Mouse (Mus musculus): ENCODE data around the gene Fgd2. TPM values are rescaled to one million over a fixed set of nuclear protein-coding genes. Genes with fewer than 3 reads are reported as not detected.

Gene Fgd2
- total and polyA plus RNA-seq, 2 experiments: 7.6 to 8.8 TPM

GRCm38 (mm10) chr17:29403179-29403578 lies 42.5 kb downstream of the Fgd2 start:
- H3K4me1 ChIP-seq (ENCODE audit: control insufficient read depth, insufficient read depth, low read length): peaks cover 17% of the 10 kb centered on the region
- no peaks in the 10 kb centered on the region for H3K36me3 ChIP-seq (ENCODE audit: control insufficient read depth, insufficient read depth, low read length)
- no peaks in the 10 kb centered on the region for H3K27me3 ChIP-seq (ENCODE audit: control insufficient read depth, insufficient read depth, low read length)
- no peak for DNase-seq (ENCODE audit: extremely low read depth, low read depth, low spot score)
- H3K27ac ChIP-seq (replicated peaks; ENCODE audit: insufficient read depth, low read depth, low read length): no peak overlapping the region
- no peak for TF ChIP-seq POLR2A (IDR thresholded peaks at IDR 0.05; ENCODE audit: extremely low read depth, insufficient read depth, low read length)
- no peak for TF ChIP-seq CTCF (IDR thresholded peaks at IDR 0.05; ENCODE audit: low read depth, low read length)
- H3K9ac ChIP-seq (ENCODE audit: low read depth, low read length): no peak overlapping the region
- H3K4me3 ChIP-seq (ENCODE audit: insufficient read depth, low read depth, low read length): no peak overlapping the region
- WGBS: 61% methylated on average over 1 of the region's 1 CpGs
- H3K79me2 ChIP-seq (ENCODE audit: control insufficient read depth, insufficient read depth, low read length): no peaks in the 10 kb centered on the region

GRCm38 (mm10) chr17:29405501-29405900 lies 44.8 kb downstream of the Fgd2 start:
- H3K27ac ChIP-seq (replicated peaks; ENCODE audit: insufficient read depth, low read depth, low read length): no peak overlapping the region
- H3K27me3 ChIP-seq (ENCODE audit: control insufficient read depth, insufficient read depth, low read length): no peaks in the 10 kb centered on the region
- no peak for DNase-seq (ENCODE audit: extremely low read depth, low read depth, low spot score)
- H3K79me2 ChIP-seq (ENCODE audit: control insufficient read depth, insufficient read depth, low read length): no peaks in the 10 kb centered on the region
- H3K9ac ChIP-seq (ENCODE audit: low read depth, low read length): no peak overlapping the region
- no peak overlapping the region for H3K4me3 ChIP-seq (ENCODE audit: insufficient read depth, low read depth, low read length)
- 67% methylated on average over 13 of the region's 13 CpGs for WGBS
- H3K4me1 ChIP-seq (ENCODE audit: control insufficient read depth, insufficient read depth, low read length): peaks cover 5% of the 10 kb centered on the region
- no peaks in the 10 kb centered on the region for H3K36me3 ChIP-seq (ENCODE audit: control insufficient read depth, insufficient read depth, low read length)
- TF ChIP-seq CTCF (IDR thresholded peaks at IDR 0.05; ENCODE audit: low read depth, low read length) (no peak), POLR2A (IDR thresholded peaks at IDR 0.05; ENCODE audit: extremely low read depth, insufficient read depth, low read length) (no peak)

- Histone ChIP-seq H3K27me3 (ENCODE audit: control insufficient read depth, insufficient read depth, low read length) (no peaks in the 10 kb centered on the region), H3K4me3 (ENCODE audit: insufficient read depth, low read depth, low read length) (no peak overlapping the region), H3K9ac (ENCODE audit: low read depth, low read length) (no peak overlapping the region), H3K27ac (replicated peaks; ENCODE audit: insufficient read depth, low read depth, low read length) (no peak overlapping the region), H3K79me2 (ENCODE audit: control insufficient read depth, insufficient read depth, low read length) (no peaks in the 10 kb centered on the region), H3K36me3 (ENCODE audit: control insufficient read depth, insufficient read depth, low read length) (no peaks in the 10 kb centered on the region), H3K4me1 (ENCODE audit: control insufficient read depth, insufficient read depth, low read length) (peaks cover 5% of the 10 kb centered on the region)
- TF ChIP-seq CTCF (IDR thresholded peaks at IDR 0.05; ENCODE audit: low read depth, low read length): no peak
- no peak for TF ChIP-seq POLR2A (IDR thresholded peaks at IDR 0.05; ENCODE audit: extremely low read depth, insufficient read depth, low read length)
- DNase-seq (ENCODE audit: extremely low read depth, low read depth, low spot score): no peak
- 91% methylated on average over 6 of the region's 6 CpGs for WGBS
Measured at GRCm38 (mm10) chr17:29406077-29406476, 45.4 kb downstream of the Fgd2 start.

GRCm38 (mm10) chr17:29407405-29407804 lies 46.7 kb downstream of the Fgd2 start:
- H3K79me2 ChIP-seq (ENCODE audit: control insufficient read depth, insufficient read depth, low read length): no peaks in the 10 kb centered on the region
- H3K36me3 ChIP-seq (ENCODE audit: control insufficient read depth, insufficient read depth, low read length): no peaks in the 10 kb centered on the region
- TF ChIP-seq CTCF (IDR thresholded peaks at IDR 0.05; ENCODE audit: low read depth, low read length) (no peak), POLR2A (IDR thresholded peaks at IDR 0.05; ENCODE audit: extremely low read depth, insufficient read depth, low read length) (no peak)
- peak; percentile 95 for DNase-seq (ENCODE audit: extremely low read depth, low read depth, low spot score)
- H3K9ac ChIP-seq (ENCODE audit: low read depth, low read length): no peak overlapping the region
- H3K27ac ChIP-seq (replicated peaks; ENCODE audit: insufficient read depth, low read depth, low read length): peak overlapping the region; percentile 14; the same call in 1 of the 2 replicates
- peaks cover 5% of the 10 kb centered on the region for H3K4me1 ChIP-seq (ENCODE audit: control insufficient read depth, insufficient read depth, low read length)
- WGBS: 35% methylated on average over 5 of the region's 5 CpGs
- no peaks in the 10 kb centered on the region for H3K27me3 ChIP-seq (ENCODE audit: control insufficient read depth, insufficient read depth, low read length)
- H3K4me3 ChIP-seq (ENCODE audit: insufficient read depth, low read depth, low read length): no peak overlapping the region

GRCm38 (mm10) chr17:29408364-29408763 lies 47.6 kb downstream of the Fgd2 start:
- H3K36me3 ChIP-seq (ENCODE audit: control insufficient read depth, insufficient read depth, low read length): no peaks in the 10 kb centered on the region
- H3K4me3 ChIP-seq (ENCODE audit: insufficient read depth, low read depth, low read length): no peak overlapping the region
- no peak for DNase-seq (ENCODE audit: extremely low read depth, low read depth, low spot score)
- H3K9ac ChIP-seq (ENCODE audit: low read depth, low read length): no peak overlapping the region
- no peaks in the 10 kb centered on the region for H3K27me3 ChIP-seq (ENCODE audit: control insufficient read depth, insufficient read depth, low read length)
- peaks cover 9% of the 10 kb centered on the region for H3K4me1 ChIP-seq (ENCODE audit: control insufficient read depth, insufficient read depth, low read length)
- no peak overlapping the region for H3K27ac ChIP-seq (replicated peaks; ENCODE audit: insufficient read depth, low read depth, low read length)
- H3K79me2 ChIP-seq (ENCODE audit: control insufficient read depth, insufficient read depth, low read length): no peaks in the 10 kb centered on the region
- WGBS: 76% methylated on average over 13 of the region's 13 CpGs
- TF ChIP-seq CTCF (IDR thresholded peaks at IDR 0.05; ENCODE audit: low read depth, low read length) (no peak), POLR2A (IDR thresholded peaks at IDR 0.05; ENCODE audit: extremely low read depth, insufficient read depth, low read length) (no peak)

- no peaks in the 10 kb centered on the region for H3K27me3 ChIP-seq (ENCODE audit: control insufficient read depth, insufficient read depth, low read length)
- H3K9ac ChIP-seq (ENCODE audit: low read depth, low read length): no peak overlapping the region
- no peak for TF ChIP-seq CTCF (IDR thresholded peaks at IDR 0.05; ENCODE audit: low read depth, low read length)
- TF ChIP-seq POLR2A (IDR thresholded peaks at IDR 0.05; ENCODE audit: extremely low read depth, insufficient read depth, low read length): no peak
- 90% methylated on average over 5 of the region's 5 CpGs for WGBS
- DNase-seq (ENCODE audit: extremely low read depth, low read depth, low spot score): no peak
- no peak overlapping the region for H3K27ac ChIP-seq (replicated peaks; ENCODE audit: insufficient read depth, low read depth, low read length)
- no peaks in the 10 kb centered on the region for H3K36me3 ChIP-seq (ENCODE audit: control insufficient read depth, insufficient read depth, low read length)
- H3K79me2 ChIP-seq (ENCODE audit: control insufficient read depth, insufficient read depth, low read length): no peaks in the 10 kb centered on the region
- H3K4me1 ChIP-seq (ENCODE audit: control insufficient read depth, insufficient read depth, low read length): peaks cover 16% of the 10 kb centered on the region
- no peak overlapping the region for H3K4me3 ChIP-seq (ENCODE audit: insufficient read depth, low read depth, low read length)
Measured at GRCm38 (mm10) chr17:29409800-29410343, 49.2 kb downstream of the Fgd2 start.

Measured in liver, adult 2 months (tissue).